Mouse (Mus musculus) forebrain, embryonic 14.5 days (tissue): ENCODE measurements around the gene Gm39115. TPM values are rescaled to one million over a fixed set of nuclear protein-coding genes. Genes with fewer than 3 reads are reported as not detected.
A peak's percentile ranks its signal among the peaks of the same experiment; 100 is the strongest.
"Not testable (repeated sequence)": the region's sequence is repeated elsewhere in the genome, so short reads cannot be mapped to it uniquely, and the experiment has no call there.

Experiments used
- ATAC-seq: fragments of 200-750 bp; cut with Nextera tagmentation; 2 replicates; pipeline ENCODE4 v1.8.0; 2017; ENCODE audit warnings: mild to moderate bottlenecking, moderate library complexity
- DNase-seq: peaks from one replicate; pipeline ENCODE4 v3.0.0-alpha.2; 2015; ENCODE audit warnings: low spot score
- H3K27ac ChIP-seq: fragments of 300-500 bp; sonication (generic); 2 replicates; pipeline ENCODE4 v1.5.1; 2014; ENCODE audit warnings: low read depth, mild to moderate bottlenecking, control low read depth, low read length, moderate library complexity
- H3K27me3 ChIP-seq: fragments of 300-500 bp; sonication (generic); replicated peaks from 2 replicates; pipeline ENCODE4 v1.6.1; 2014; ENCODE audit warnings: low read length, control low read depth, mixed read lengths; ENCODE audit not compliant: control insufficient read depth, insufficient read depth
- H3K36me3 ChIP-seq: fragments of 300-500 bp; sonication (generic); 2 replicates; pipeline ENCODE4 v1.6.1; 2014; ENCODE audit warnings: low read length, control low read depth; ENCODE audit not compliant: control insufficient read depth, insufficient read depth
- H3K4me1 ChIP-seq: fragments of 300-500 bp; sonication (generic); 2 replicates; pipeline ENCODE4 v1.6.1; 2014; ENCODE audit warnings: antibody characterized with exemption, low read length, control low read depth; ENCODE audit not compliant: control insufficient read depth, insufficient read depth
- H3K4me2 ChIP-seq: fragments of 300-500 bp; sonication (generic); 2 replicates; pipeline ENCODE4 v1.6.1; 2014; ENCODE audit warnings: mild to moderate bottlenecking, control low read depth, low read length
- H3K4me3 ChIP-seq: fragments of 300-500 bp; sonication (generic); 2 replicates; pipeline ENCODE4 v1.5.1; 2014; ENCODE audit warnings: low read depth, low read length, control low read depth
- H3K9ac ChIP-seq: fragments of 300-500 bp; sonication (generic); 2 replicates; pipeline ENCODE4 v1.6.1; 2014; ENCODE audit warnings: mild to moderate bottlenecking, low read length, control low read depth, moderate library complexity
- H3K9me3 ChIP-seq: fragments of 300-500 bp; sonication (generic); replicated peaks from 2 replicates; pipeline ENCODE4 v1.6.1; 2016; ENCODE audit warnings: low read length, control low read depth, mixed read lengths; ENCODE audit not compliant: control insufficient read depth
- WGBS: fragments of 180-500 bp; shearing (Covaris S2); extraction: QIAGEN DNeasy Blood & Tissue Kit; methylation state at CpG from one replicate; pipeline ENCODE4 v1.1.7; 2014; 5-methylcytosine and 5-hydroxymethylcytosine counted together
- polyA plus RNA-seq: library from polyadenylated mRNA; unstranded; fragments of >200 nt; fragmentation: Nextera tagmentation; extraction: Ambion mirVana; gene quantifications from 2 replicates; pipeline ENCODE4 v1.2.1, GENCODE M21; 2014

Gm39115 gene
- polyA plus RNA-seq, 1 experiment from 2014 or later, result not detected

- 85% methylated on average over 4 of the region's 4 CpGs for WGBS
- Histone ChIP-seq H3K9ac (no peak overlapping the region), H3K4me1 (no peaks in the 10 kb centered on the region), H3K4me3 (no peak overlapping the region), H3K27ac (no peak overlapping the region), H3K4me2 (no peak overlapping the region), H3K9me3 (no peaks in the 10 kb centered on the region), H3K27me3 (no peaks in the 10 kb centered on the region), H3K36me3 (no peaks in the 10 kb centered on the region)
- ATAC-seq (no peak), DNase-seq (no peak)
Measured at GRCm38 (mm10) chr7:142152191-142152590, 16.4 kb upstream of the Gm39115 start.

DNA sequence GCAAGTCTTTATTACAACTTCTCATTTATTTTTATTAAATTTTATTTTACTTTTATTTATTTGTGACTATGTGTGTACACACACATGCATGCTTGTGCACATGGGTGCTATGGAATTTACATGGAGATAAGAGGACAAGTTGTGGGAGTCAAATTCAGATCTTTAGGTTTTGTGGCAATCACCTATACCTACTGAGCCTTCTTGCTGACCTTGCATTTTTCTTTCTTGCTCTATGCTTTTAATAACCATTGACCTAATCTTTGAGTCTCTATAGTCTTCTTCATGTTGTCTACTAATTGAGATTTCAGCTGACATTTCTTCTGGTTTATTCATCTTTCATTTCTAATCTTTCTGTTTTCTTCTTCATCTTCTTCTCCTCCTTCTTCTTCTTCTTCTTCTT, 12.8 kb upstream of the Gm39115 start:
- DNase-seq, result no peak
- H3K4me1 ChIP-seq, result no peaks in the 10 kb centered on the region

GRCm38 (mm10) chr7:142146033-142146432, 10.2 kb upstream of the Gm39115 start:
- Histone ChIP-seq H3K27me3 (no peaks in the 10 kb centered on the region), H3K9ac (no peak overlapping the region), H3K27ac (no peak overlapping the region), H3K4me2 (no peak overlapping the region), H3K9me3 (no peaks in the 10 kb centered on the region), H3K36me3 (no peaks in the 10 kb centered on the region), H3K4me3 (no peak overlapping the region), H3K4me1 (no peaks in the 10 kb centered on the region)
- WGBS, result 0% methylated on average over 1 of the region's 1 CpGs
- ATAC-seq, result no peak
- peak; percentile 77 for DNase-seq

More for the DNA sequence above, 12.8 kb upstream of the Gm39115 start:
- no peak for ATAC-seq
- H3K9me3 ChIP-seq, result no peaks in the 10 kb centered on the region
- no peaks in the 10 kb centered on the region for H3K36me3 ChIP-seq
- H3K4me3 ChIP-seq, result no peak overlapping the region
- no peak overlapping the region for H3K27ac ChIP-seq
- H3K4me2 ChIP-seq, result no peak overlapping the region
- H3K9ac ChIP-seq, result no peak overlapping the region
- no peaks in the 10 kb centered on the region for H3K27me3 ChIP-seq

- Histone ChIP-seq H3K27me3 (no peaks in the 10 kb centered on the region), H3K4me2 (no peak overlapping the region), H3K9me3 (no peaks in the 10 kb centered on the region), H3K36me3 (no peaks in the 10 kb centered on the region), H3K4me3 (no peak overlapping the region), H3K9ac (no peak overlapping the region), H3K4me1 (no peaks in the 10 kb centered on the region), H3K27ac (no peak overlapping the region)
- no peak for ATAC-seq
- 34% methylated on average over 4 of the region's 4 CpGs for WGBS
- no peak for DNase-seq
Measured at GRCm38 (mm10) chr7:142145413-142145940, 9.6 kb upstream of the Gm39115 start.

DNA sequence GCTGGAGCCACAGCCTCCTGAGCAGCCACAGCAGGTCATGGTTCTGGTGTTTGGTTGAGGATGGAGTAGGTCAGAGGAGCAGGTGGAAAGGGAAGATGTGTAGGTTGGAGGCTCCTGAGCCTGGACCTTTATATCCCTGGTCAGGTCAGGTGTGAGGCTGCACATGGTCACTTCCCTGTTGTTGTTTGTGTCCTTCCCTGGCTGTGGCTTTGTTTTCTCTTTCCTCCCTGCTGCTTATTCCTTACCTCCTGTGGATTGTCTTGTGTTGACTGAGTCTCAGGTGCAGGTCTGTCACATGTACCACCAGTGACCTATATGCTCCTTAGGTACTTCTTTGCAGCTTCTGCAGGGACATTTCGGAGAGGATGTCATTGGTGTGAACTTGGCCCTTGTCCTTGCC, 8.7 kb upstream of the Gm39115 start, which contains the start of gene Gm45337:
Gene Gm45337, minus strand, starts transcription at position 101 of the 400 bp plus-strand sequence.
- no peaks in the 10 kb centered on the region for H3K27me3 ChIP-seq
- H3K4me2 ChIP-seq, result no peak within 1 kb of the TSS
- H3K27ac ChIP-seq, result no peak within 1 kb of the TSS
- no peak within 1 kb of the TSS for H3K9ac ChIP-seq
- DNase-seq (no peak), ATAC-seq (no peak)
- 83% methylated on average over 1 of the region's 1 CpGs for whole genome bisulfite sequencing
- H3K4me3 ChIP-seq, result no peak within 1 kb of the TSS
- no peaks in the 10 kb centered on the region for H3K4me1 ChIP-seq
- no peaks in the 10 kb centered on the region for H3K9me3 ChIP-seq
- H3K36me3 ChIP-seq, result no peaks in the 10 kb centered on the region

- H3K4me1 ChIP-seq, H3K27me3 ChIP-seq, H3K4me2 ChIP-seq, H3K9ac ChIP-seq, H3K36me3 ChIP-seq, H3K27ac ChIP-seq, H3K4me3 ChIP-seq, ATAC-seq, DNase-seq, H3K9me3 ChIP-seq: not testable (repeated sequence)
- WGBS, result 59% methylated on average over 1 of the region's 1 CpGs
Measured at GRCm38 (mm10) chr7:142143506-142144010, 7.7 kb upstream of the Gm39115 start.

GRCm38 (mm10) chr7:142140696-142141095, 4.9 kb upstream of the Gm39115 start:
- Histone ChIP-seq H3K4me1 (no peaks in the 10 kb centered on the region), H3K9me3 (no peaks in the 10 kb centered on the region; the same call in 1 of the 2 replicates), H3K4me2 (no peak overlapping the region), H3K36me3 (no peaks in the 10 kb centered on the region), H3K9ac (no peak overlapping the region), H3K27ac (no peak overlapping the region), H3K4me3 (no peak overlapping the region), H3K27me3 (no peaks in the 10 kb centered on the region)
- 35% methylated on average over 1 of the region's 1 CpGs for WGBS
- DNase-seq, result no peak
- ATAC-seq, result no peak

DNA sequence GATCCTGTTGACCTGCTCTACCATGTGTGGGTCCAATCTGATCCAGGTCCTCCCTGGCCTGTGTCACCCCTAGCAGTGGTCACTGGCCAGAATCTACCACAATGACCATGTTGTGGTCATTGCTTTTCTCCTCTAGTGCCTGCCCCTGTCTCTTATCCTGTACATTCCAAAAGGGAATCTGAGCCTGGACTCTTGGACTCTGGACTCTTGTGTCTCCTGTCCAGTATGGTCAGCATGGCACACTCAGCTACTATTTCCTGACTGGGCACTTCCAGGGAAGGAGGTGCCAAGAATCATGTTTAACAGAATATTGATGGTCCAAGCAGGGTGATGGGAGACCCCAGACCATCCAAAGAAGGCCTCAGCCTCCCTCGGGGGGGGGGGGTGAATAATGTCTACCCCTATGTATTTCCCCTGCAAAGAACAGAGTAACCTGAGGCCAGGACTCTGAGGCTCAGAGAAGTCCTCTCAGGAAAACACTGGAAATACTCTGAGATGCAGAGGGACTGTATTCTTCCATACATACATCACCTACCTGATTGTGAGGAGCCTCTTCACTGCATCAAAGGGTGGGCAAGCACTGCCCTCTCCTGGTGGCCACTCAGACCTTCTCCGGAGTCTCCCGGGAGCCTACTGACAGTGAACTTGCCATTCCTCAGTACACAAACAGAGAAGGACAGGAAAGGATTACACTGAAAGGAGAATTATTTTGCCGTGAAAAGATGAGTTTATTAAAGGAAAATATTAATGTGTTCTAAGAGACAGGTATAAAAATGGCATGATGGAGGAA, 1.4 kb downstream of the Gm39115 start:
- H3K4me2 ChIP-seq, result no peak overlapping the region
- H3K9ac ChIP-seq, result no peak overlapping the region
- DNase-seq, result peak; percentile 10
- no peaks in the 10 kb centered on the region for H3K27me3 ChIP-seq
- H3K4me1 ChIP-seq, result no peaks in the 10 kb centered on the region
- H3K36me3 ChIP-seq, result no peaks in the 10 kb centered on the region
- 59% methylated on average over 4 of the region's 4 CpGs for WGBS
- no peak overlapping the region for H3K27ac ChIP-seq
- no peak for ATAC-seq
- no peak overlapping the region for H3K4me3 ChIP-seq
- H3K9me3 ChIP-seq, result no peaks in the 10 kb centered on the region; the same call in 1 of the 2 replicates

DNA sequence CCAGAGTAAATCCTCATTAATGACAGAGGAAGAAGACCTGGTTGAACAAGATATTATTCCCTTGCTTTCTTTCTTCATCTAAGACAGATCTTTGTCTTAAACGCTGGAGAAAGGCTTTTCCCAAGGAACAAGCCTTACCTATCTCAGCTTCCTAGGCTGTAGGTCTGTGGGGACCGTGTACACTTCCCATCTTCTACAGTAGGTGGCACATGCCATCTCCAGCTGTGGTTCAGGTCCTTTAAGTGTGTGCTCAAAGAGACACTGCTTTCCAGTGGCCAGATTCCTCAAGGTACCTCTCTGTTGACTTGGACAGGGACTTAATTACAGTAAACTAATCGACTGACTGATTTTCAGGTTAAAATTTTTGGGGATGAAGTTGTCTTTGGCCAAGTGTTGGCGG, 7.0 kb downstream of the Gm39115 start:
- Histone ChIP-seq H3K27me3 (no peaks in the 10 kb centered on the region), H3K4me2 (no peak overlapping the region), H3K9ac (no peak overlapping the region), H3K4me3 (no peak overlapping the region), H3K9me3 (no peaks in the 10 kb centered on the region), H3K27ac (no peak overlapping the region), H3K4me1 (no peaks in the 10 kb centered on the region), H3K36me3 (no peaks in the 10 kb centered on the region)
- no peak for ATAC-seq
- no peak for DNase-seq
- 60% methylated on average over 4 of the region's 4 CpGs for WGBS
